Mouse (Mus musculus) adrenal gland (tissue): ENCODE measurements around the gene Bptf.
"Not testable (repeated sequence)": the region's sequence is repeated elsewhere in the genome, so short reads cannot be mapped to it uniquely, and the experiment has no call there.

Source experiments
- intact Hi-C: fragments of 180-260 bp; cut with DNase I; formaldehyde crosslinking; loops from one replicate; pipeline ENCODE4 v1.15.1; 2025

Gene Bptf

DNA sequence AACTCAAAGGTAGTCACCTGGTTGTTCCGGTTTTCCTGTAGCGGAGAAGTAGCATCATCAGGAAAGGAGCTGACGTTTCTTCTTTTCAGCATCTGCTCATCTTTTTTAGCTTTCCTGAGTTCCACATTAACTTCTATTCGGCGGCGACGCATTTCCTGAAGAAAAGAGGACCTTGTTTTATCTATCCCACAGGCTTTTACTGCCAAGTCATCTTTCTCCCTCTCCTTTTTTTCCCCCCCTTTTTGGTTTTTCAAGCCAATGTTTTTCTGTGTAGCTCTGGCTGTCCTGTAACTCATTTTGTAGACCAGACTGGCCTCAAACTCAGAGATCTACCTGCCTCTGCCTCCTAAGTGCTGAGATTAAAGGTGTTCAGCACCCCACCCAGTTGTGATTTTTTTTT, 135.4 kb downstream of the Bptf start:
- intact Hi-C loops, result not testable (repeated sequence)

DNA sequence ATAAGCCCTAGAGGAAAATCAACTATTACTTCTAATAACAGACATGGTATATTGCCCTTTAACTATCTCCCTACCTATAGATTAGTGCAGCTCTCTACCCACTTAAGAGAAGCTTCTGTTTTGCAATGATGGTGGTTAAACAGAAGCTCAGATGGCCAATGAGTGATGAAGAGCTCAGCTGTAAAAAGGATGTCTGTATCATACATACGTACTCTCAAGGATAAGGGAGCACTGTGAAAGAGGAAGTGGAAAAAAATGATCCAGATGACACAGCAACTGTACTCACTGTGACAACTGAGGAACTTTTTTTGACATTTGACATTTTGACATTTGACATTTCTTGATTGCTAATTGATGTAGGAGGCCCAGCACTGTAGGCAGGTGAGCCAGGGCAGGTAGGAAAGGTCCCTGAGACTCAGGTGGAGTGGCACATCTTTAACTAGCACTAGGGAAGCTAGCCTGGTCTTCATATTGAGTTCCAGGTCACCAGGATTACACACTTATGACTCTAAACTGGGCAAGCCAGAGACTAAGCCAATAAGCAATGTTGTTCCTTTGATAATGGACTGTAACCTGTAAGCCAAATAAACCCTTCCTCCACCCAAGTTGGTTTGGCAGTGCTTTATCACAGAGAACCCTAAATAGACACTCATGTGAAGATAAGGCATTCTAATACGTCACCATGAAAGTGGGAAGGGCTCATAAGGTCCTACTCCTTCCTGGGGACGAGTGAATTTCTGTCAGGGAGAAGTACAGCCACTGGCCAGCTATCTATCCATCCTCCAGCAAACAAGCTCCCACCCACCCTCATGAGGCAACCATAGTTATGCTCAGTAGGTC, 137.5 kb downstream of the Bptf start:
- intact Hi-C loops, result no loop called here

DNA sequence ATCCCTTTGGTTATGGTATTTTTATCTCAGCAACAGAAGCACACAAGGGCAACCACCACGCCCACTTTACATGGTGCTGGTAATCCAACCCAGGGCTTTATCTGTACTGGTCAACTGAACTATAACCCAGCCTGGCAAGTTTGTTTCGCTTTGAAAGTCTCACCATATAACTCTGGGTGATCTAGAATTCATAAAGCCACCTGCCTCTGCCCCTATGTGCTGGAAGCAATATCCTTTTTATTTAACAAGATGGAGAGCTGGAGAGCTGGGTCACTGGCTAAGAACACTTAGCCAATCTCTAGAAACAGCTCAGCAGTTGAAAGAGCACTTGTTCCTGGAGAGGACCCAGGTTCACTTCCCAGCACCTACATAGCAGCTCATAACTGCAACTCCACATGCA, 144.5 kb downstream of the Bptf start:
- intact Hi-C loops, result no loop called here

DNA sequence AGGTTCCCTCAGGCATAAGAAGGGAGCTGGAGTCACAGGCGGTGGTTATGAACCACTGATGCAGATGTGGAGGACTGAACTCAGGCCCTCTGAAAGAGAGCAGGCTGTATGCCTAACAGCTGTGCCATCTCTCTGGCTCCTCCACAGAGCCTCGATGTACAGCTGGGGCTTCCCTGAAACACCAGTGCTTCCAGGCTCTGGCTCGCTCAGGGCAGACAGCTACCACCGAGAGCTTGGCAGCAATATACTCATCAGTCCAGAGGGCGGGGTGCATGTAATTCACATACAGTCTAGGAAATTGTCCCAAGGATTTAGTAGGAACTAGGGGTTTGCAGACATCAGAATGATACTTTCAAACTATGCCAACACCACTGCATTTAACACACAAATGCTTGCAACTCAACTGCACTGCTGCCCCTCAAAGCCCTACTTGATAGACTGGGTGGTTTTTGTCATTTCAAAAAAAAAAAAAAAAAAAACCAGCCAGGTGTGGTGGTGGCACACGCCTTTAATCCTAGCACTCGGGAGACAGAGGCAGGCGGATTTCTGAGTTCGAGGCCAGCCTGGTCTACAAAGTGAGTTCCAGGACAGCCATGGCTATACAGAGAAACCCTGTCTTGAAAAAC, 145.8 kb downstream of the Bptf start:
- intact Hi-C loops, result not testable (repeated sequence)
